Mouse (Mus musculus) adrenal gland, postnatal 36 days (tissue): ENCODE data around the gene Arl1. TPM values are rescaled to one million over a fixed set of nuclear protein-coding genes. Genes with fewer than 3 reads are reported as not detected.
"Not testable (repeated sequence)": the region's sequence is repeated elsewhere in the genome, so short reads cannot be mapped to it uniquely, and the experiment has no call there.

ENCODE experiments used
- DNase-seq, 2 experiments: peaks; one replicate each; pipeline ENCODE4 v3.0.0; 2021; ENCODE audit warnings: mixed read lengths in 1 of 2
- long read RNA-seq, 2 experiments: library from polyadenylated mRNA; stranded (forward); transcript quantifications; one replicate each; pipeline ENCODE4 v2.0.0; 2021; ENCODE audit warnings: borderline sequencing depth in 2 of 2
- total RNA-seq, 2 experiments: library from RNA; stranded (reverse); gene quantifications; 2 replicates each; pipeline ENCODE4 v1.2.3; 2021

Gene Arl1
- total RNA-seq: 100 to 1,000 TPM; 102 to 109 TPM
- long read RNA-seq, experiment 1, transcript Arl1-202 (6 exons, 2,080 nt): major isoform, 282 of 292 reads
- long read RNA-seq, experiment 1, partial matches to known transcripts: 3 of 292 reads
- long read RNA-seq, experiment 1, other reads (novel, unspliced or antisense): 7 of 292 reads
- long read RNA-seq, experiment 2, transcript Arl1-202 (6 exons, 2,080 nt): major isoform, 61 of 66 reads
- long read RNA-seq, experiment 2, partial matches to known transcripts: 1 of 66 reads
- long read RNA-seq, experiment 2, other reads (novel, unspliced or antisense): 4 of 66 reads

DNA sequence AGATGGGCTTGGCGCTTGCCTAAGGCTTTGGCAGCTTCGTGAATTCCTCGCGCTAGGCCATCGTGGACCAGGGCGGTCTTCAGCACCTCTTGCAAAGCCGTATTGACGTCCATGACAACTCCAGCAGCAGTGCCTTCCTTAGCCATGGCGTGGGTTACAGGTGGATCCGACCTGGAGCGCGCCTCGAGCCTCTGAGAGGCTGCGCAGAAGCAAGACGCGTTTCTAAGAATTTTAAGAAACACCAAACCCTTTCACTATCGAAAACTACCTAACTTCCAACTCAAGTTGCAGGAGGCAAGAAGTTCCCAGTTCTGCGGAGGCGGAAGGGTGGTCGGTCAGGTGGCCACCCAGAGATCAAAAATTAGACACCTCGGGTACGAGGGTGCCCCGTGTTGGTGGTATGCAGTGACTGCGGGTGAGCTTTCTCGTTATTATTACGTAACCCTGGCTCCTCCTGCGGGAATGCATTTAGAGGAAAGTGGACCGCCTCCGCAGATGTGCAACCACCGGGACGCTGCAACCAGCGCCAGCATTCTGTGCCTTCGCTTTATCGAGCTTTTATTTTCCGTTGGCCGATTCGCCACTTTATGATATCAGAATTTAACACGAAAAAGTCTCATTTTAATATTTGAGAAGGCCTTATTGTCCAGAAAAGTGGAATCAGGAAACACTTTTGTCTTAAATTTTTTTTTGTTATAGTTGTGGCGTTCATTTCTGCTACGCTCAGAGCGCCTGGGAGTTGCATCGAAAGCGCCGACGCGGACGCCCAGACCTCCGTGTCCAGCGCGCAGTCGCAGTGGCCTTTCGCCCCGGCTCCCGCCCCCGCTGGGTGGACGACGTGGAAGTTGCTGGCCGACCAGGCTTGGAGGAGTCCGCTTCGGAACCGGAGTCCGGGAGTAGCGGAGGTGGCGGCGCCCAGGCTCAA is at the start of gene Arl1:
Gene Arl1, plus strand, starts transcription at position 288 of the 925 bp plus-strand sequence.
- DNase-seq: peak; percentile 96 to 97

DNA sequence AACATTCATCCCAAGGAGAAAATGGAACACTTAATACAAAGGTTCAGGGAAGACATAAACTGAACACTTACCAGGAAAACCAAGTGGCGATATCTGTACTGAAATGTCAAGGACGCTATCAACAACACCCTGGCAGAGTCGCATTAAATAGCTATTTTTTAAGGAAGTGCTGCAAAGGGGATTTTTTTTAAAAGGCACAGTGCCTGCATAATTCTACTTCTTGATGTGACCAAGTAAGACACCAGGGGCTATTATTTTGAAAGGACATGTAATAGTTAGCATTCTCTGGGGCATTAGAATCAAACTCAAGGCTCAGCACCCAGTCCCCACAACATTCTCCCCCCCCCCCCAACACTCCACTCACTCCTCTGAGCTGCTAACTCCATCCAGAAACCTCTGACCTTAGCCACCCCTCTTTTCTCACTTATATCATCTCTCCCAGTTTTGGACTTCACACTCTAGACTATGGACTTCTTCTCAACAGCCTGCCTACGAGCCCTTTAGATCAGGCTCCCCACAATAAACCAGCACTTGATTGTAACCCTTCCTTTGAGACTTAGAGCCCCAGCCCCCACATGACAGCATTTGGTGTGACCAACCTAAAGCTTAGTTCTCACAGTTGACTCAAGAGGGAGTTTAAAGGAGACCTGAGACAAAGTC is 47.6 kb upstream of the Arl1 start:
- peak in 1 of 2 experiments; percentile 5 for DNase-seq

DNA sequence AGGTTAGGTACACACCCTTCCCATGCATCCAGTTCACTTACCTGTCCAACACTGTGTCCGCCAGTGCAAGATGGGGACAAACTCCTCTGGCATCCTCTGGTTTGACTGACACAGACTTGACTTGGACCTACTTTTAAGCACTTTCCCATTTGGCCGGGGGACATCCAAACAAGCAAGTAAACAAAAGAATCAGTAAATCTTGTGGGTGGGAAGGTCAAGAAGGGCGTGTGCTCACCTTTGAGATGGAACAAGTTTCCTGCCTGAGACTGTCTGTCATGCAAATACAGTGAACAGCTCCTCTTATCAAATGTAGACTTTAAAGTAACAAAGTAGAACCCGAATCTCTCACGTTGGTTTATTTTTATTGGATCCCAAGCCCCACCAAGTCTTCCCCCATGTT is 45.7 kb upstream of the Arl1 start, which contains the start of gene Spic:
Gene Spic, minus strand, starts transcription at position 91 of the 400 bp plus-strand sequence.
- DNase-seq: no peak

DNA sequence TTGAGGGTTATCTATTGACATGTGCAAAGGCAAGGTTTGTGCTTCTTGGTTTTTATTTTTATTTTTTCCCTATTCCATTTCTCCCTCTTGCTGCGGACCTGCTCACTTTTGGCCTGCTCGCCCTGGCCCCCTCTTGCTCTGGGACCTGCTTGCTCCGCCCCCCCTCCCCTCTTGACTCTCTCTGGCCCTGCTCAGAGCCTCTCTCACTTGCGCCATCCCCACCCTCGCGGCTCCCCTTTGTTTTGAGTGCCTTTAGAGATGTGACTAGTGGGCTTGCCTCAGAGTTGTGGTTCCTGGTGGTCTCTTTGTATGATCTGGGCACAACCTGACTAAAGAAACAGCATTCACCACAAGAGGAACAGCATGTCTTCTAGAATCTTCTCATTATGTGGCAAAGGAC is 29.7 kb upstream of the Arl1 start:
- no peak for DNase-seq

DNA sequence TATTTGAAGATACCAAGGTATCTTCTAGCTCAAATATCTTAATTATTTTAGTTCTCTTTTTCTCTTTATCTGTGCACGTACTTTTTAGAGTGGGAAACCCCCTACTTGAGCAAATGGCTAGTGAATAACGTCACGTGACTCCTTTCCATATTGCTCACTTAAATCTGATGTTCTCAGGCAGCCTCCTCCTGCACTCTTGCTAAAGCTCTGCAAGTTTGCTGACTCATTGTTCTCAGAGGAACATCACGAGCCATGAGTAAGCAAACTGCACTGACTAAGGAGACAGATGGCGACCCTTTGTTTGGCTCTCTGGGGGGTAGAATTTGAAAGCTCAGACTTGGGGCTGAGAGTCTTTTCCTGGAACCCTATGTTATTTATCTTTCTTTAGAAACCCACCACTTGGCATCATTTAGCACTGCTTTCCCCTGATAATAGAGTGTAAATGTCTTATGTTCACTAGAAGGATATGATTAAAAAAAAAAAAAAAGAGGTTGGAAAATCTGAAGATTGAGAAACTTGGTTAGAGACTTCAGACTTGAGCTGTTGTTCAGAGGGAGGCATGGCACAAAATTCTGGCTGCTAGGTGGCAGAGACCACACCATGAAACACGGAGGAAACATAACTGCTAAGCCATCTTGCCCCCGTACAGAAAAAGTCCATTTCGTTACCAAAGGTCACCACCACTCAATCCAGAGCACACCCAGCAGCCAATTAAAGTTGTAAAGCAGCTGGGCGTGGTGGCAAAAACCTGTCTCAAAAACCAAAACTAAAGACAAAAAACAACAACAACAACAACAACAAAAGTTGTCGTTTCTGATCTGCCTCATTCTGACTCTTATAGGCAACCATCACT is 21.8 kb upstream of the Arl1 start:
- peak in 1 of 2 experiments; percentile 32 for DNase-seq

DNA sequence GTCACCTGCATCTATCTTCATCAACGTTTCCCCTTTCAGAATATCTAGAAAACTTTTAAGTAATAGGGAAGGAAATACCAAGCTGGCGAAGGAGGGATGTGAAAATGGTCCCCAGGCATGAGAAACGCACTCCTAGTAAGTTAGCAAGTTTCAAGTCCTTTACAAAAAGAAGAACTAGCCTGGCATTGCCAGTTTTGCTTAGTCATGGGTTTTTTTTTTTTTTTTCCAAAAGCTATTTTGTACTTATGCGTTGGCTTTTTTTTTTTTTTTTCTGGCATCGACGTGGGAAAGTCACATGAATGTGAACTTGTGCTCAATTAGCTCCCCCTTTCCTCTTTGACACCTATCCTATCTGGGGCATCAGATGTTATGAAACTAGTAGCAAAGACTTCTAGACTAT is 18.3 kb upstream of the Arl1 start:
- DNase-seq: no peak

DNA sequence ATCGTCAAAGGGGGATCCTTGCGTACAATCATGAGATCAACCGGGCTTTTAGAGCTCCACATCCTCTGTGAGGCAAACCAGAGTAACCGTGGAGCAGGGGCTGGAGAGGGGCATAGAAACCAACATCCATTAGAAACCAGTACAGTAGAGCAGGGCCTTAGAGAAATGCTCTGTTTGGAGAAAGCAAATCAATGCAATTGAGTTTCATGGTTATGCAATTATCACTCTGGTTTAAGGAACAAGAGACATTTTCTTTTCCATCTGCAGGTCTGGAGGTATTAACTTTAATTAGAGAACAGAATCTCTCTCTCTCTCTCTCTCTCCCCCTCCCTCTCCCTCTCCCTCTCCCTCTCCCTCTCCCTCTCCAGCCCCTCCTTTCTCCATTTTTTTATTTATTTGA is 15.9 kb upstream of the Arl1 start:
- no peak for DNase-seq

DNA sequence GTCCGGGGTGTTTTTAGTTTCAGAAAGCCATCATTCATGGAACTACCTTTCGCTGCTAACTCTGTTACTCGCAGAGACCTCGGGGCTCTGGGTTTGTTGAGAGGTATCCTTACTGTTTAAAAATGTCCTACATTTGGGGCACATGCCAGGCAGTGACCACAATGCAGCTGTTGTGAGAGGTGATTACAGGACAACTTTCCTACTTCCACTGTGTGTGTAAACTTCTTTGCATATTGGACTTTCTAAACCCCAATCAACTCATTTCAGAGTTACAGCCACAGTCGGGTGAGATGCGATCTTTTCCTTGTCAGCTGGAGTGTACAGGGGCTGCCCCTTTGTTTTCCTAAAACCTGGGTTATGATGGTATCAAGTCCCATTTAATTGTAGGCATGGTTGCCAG is 15.0 kb upstream of the Arl1 start:
- DNase-seq: no peak

DNA sequence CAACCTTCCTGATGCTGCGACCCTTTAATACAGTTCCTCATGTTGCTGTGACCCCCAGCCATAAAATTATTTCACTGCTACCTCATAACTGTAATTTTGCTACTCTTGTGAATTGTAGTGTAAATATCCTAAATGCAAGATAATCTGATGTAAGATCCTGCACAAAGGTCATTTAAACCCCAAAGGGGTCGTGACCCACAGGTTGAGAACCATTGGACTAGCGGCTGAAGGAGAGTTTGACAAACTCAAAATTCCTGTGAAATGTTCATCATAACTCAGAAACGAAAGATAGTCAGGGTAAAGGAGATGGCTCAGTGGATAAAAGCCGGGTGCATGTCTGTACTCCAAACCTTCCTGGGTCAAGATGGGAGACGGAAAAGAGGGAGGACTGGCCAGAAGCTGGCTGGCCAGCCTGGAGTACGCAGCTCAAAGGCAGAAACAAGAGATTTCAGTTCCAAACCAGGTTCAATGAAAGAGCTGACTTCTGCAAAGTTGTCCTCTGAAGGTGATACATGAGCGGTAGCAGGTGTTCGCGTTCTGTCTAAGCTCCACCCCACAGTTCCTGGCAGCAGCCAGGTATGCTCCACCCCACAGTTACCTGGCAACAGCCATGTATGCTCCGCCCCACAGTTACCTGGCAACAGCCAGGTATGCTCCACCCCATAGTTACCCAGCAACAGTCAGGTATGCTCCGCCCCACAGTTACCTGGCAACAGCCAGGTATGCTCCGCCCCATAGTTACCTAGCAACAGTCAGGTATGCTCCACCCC is 13.5 kb upstream of the Arl1 start:
- DNase-seq: no peak

DNA sequence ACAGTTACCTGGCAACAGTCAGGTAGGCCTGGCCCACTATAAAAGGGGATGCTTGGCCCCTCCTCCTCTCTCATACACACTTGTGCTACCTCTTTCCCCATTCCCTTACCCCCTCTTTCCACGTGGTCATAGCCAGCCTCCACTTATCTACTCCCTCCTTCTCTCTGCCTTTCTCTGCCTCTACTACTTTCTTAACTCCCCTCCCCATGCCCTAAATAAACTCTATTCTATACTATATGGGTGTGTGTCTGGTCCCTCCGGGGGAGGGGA is 13.0 kb upstream of the Arl1 start:
- no peak for DNase-seq

DNA sequence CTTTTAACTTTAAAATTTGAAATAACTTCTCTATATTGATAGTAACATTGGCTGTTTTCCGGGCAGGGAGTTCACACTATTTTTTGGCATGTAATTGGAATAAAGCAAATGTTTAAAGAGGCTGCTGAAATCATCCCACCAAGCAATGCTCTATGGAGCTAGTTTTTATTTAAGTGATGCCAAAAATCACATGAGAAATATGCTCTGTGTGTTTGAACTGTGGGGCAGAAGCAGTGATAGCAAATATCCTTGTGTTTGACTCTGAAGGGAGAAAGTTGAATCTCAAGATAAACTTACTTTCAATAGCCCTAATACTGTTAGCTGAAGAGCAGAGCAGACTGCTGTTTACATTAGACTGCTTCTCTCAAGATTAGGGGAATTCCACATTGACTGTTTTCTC is 11.0 kb upstream of the Arl1 start:
- no peak for DNase-seq

DNA sequence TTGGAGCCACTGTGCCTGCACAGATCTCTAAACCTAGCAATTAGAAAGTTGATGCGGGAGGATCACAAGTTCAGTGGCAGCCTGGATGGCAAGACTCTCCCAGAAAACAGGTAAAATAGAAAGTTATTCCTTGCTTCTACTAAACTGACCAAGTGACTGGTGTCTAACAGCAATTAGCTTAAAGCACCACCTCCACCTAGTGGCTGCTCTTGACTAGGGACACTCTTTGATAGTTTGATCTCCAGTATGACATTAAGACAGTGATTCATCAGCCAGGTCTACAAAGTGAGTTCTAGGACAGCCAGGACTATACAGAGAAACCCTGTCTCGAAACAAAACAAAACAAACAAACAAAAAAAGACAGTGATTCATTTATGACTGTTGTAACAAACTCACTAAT is 5.3 kb upstream of the Arl1 start:
- peak; percentile 27 to 55 for DNase-seq

DNA sequence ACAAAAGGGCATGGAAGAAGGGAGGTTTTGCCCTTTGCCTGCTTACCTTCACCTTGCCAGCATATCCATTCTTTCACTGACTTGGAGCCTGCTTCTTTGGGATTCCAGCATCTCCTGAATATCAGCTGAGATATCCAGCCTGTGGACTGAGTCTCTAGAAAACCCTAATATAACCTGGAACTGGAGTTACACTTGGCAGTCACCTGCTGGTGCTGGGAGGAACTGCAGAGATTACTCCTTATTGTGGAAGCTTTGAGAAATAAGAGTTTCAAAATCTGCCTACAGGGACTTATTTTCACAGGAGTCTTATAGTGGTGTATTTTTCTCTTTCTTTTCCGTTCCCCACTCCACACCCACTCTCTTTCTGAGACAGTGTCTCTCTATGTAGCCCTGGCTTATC is 3.5 kb upstream of the Arl1 start:
- DNase-seq: peak; percentile 44 to 59

DNA sequence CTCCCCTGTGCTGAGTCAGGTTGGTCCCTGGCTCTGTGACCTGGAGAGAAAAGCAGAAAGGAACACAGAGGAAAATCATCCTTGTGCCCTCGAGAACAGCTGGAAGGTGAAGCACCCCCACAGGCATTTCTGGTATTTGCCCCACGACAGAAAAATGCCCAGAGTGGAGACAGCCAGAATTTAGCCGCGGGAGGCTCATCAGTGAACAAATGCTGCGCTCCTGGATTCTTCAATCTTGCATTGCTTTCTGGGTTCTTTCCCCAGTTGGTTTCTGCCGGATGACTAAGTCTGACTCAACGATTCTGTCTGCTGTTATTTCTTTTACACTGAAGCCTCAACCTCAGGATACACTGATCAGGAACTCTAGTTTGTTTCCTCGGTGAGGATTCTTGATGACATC is 2.5 kb upstream of the Arl1 start:
- DNase-seq: peak; percentile 4 to 20

DNA sequence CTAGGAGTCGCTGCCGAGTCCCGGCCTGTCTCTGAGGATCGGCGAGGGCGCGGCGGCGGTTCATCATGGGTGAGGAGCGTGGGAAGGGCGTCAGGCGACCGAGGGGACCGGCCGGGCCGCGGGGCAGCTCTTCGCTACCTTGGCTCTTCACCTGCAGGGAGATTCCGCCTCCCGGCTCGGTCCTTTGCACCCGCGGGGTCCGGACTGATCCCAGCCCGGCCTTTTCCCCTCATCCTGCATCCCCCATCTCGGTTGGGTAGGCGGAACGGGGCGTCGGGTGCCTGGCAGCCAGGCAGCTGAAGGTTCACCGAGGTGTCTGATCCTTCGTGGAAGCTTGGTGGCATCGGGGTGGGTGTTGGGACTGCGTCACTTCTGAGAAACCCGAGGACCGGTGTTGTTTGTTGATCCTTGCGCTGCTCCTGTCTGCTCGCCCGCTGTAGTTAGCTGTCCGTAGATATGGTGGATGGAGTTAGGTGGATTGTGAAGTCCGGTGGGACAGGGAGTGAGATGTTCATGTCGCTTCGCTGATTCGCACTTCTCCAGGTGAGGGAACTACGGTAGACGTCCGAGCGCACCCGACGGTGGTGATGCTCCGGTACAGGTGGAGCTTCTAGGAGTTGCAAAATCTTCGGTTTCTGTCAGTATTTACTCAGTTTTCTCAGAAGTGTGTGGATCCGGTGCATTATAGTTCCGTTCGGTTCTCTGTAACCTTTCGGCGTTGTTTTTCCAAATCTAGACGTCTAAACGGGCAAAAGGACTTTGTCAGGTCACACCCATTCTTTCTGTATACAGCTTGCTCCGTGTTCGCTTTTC is 1.0 kb downstream of the Arl1 start:
- DNase-seq: peak in 1 of 2 experiments; percentile 37

DNA sequence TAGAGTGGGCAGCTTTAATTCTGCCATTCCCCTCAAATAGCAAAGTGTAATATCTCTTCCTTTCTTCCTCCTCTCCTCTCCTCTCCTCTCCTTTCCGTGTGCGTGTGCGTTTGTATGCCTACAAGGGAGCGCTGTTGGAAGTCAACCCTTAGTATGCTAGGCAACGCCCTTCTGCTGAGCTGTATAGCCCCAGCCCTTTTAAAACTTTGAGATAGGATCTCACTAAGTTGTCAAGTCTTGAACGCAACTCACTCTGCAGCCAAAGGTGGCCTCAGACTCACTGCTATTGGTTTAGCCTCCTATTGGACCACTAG is 1.6 kb downstream of the Arl1 start:
- DNase-seq: no peak

DNA sequence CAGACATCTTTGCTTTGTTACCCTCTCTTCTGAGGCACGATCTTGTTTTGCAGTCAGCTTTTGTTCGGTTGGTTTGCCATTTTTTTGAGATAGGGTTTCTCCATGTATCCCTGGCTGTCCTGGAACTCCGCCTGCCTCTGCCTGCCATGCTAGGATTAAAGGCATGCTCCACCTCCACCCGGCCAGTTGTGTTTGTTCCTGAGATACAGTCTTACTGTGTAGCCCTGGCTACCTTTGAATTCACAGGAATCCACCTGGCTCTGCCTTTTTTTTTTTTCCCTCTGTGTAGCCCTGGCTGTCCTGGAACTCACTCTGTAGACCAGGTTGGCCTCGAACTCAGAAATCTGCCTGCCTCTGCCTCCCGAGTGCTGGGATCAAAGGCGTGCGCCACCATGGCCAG is 8.4 kb downstream of the Arl1 start:
- DNase-seq: not testable (repeated sequence)

DNA sequence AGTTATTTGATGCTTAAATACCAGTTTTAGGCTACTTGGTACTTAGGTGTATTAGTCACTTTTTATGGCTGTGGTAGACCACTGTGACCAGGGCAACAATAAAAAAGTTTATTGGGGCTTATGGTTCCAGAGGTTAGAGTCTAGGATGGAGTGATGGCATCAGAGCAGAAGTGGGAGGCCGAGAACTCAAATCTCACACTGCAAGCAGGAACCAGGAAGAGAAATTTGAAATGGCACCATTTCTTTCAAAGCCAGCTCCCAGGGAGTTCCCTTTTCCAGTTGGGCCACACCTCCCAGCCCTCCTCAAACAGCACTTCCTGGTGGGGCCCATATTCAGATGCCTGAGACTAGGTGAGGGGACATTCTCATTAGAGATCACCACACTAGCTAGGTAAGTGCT is 9.2 kb downstream of the Arl1 start:
- no peak for DNase-seq

DNA sequence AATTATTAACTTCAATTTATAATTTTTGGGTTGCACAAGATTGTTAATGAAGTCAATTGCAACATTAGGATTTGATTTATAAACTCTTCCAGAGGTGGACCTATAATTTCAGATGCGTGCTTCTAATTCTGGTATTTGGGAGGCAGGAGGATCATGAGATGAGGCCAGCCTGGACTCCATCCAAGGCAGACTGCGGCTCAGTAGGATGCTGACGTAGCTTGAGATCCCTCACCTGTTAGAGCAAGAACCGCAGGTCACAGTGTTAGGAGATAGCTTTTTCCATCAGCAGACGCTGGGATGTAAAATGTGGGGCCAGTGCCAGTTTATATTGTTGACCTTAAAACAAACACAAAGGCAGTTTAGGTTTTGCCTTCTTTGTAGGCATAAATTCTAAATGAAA is 10.1 kb downstream of the Arl1 start:
- no peak for DNase-seq

DNA sequence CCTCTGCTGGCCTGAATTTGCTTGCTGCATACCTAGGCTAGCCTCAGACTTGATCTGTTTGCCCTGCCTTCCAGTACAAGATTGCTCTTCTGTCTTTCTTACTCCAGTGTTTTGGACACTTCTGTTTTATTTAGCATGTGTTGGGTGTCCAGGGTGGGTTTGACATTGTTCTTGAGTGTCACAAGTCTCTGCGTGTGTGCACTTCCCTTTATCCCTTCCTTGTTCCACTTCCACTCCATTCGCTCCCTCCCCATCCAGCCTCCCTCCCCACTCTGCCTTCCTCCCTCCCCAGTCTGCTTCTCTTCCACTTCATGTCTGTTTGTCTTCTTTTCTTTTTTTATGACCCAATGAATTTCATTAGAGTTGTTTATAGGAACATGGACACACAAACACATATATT is 10.8 kb downstream of the Arl1 start:
- no peak for DNase-seq
